Mouse (Mus musculus): ENCODE results near the gene Krtap13.
"Not testable (repeated sequence)": the region's sequence is repeated elsewhere in the genome, so short reads cannot be mapped to it uniquely, and the experiment has no call there.

The Krtap13 gene

DNA sequence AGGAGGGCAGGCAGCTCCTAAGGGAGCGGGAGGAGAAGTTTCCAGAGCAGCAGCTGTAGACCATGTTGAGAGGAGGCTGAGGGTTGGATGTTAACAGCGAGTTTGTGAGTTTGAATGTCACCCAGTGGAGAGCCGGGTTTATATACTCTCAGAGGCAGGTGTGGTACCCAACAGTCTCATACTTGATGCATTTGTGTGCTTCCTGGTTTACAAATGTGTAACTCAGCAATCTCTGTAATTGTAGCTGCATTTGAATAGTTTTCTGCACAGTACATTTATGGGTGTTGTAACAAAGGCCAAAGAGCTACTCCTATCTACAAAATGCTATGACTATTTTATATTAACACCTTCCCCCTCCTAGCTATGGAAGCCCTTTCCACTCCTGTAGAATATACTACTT lies at the start of gene Krtap13:
Gene Krtap13, minus strand, starts transcription at position 101 of the 400 bp plus-strand sequence.
- not testable (repeated sequence) for DNase-seq (ENCODE audit: low read depth, low spot score)

DNA sequence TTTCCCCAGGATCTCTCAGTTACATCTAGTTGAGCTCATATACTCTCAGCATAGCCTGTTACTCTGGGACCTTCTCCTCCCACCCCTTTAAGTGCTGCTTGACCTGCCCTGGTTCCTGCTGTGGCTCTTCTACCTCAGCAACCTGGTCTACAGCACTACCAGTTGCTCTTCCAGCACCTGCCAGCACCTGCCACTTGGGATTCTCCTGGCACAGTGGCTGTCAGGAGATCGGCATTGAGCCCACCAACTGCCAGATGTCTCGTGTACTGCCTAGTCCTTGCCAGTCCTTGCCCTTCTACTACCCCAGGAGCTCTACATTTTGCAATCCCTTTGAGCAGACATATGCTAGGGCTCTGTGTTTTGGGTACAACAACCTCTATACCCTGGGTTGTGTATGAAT lies 35.4 kb upstream of the Krtap13 start:
- no peak for DNase-seq (ENCODE audit: low read depth, low spot score)

DNA sequence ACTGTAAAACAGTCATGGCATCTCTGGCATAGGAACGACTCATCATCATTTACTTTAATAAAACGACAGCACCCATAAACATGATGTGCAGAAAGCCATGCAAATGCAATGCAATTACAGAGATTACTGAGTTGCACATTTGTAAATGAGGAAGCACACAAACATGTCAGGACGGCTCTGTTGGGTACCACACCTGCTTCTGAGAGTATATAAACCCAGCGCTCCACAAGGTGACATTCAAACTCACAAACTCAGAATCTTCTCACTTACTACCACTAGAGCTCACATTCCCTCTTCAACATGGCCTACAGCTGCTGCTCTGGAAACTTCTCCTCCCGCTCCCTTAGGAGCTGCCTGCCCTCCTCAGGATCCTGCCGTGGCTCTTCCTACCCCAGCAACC lies 26.2 kb upstream of the Krtap13 start, which contains the start of gene Gm5965:
Gene Gm5965, plus strand, starts transcription at position 301 of the 400 bp plus-strand sequence.
- DNase-seq (ENCODE audit: low read depth, low spot score): no peak

DNA sequence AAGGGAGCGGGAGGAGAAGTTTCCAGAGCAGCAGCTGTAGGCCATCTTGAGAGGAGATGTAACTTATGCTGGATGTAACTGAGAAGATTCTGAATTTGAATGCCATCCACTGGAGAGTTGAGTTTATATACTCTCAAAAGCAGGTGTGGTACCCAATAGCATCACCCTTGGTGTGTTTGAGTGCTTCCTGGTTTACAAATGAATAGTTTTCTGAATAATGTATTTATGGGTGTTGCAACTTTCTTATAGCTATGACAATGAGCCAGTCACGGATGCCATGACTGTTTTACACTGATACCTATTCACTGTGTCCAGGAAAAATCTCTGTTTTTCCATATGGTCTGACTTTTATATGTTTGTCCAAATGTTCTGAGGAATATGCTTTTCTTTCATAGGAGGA lies 22.7 kb upstream of the Krtap13 start, which contains the start of gene 2310057N15Rik:
Gene 2310057N15Rik, minus strand, starts transcription at position 101 of the 400 bp plus-strand sequence.
- no peak for DNase-seq (ENCODE audit: low read depth, low spot score)

GRCm38 (mm10) chr16:88758547-88758946 lies 7.1 kb upstream of the Krtap13 start, which contains the start of gene 2310034C09Rik:
Gene 2310034C09Rik (plus strand): TSS chr16:88758847.
- DNase-seq (ENCODE audit: low read depth, low spot score): not testable (repeated sequence)

DNA sequence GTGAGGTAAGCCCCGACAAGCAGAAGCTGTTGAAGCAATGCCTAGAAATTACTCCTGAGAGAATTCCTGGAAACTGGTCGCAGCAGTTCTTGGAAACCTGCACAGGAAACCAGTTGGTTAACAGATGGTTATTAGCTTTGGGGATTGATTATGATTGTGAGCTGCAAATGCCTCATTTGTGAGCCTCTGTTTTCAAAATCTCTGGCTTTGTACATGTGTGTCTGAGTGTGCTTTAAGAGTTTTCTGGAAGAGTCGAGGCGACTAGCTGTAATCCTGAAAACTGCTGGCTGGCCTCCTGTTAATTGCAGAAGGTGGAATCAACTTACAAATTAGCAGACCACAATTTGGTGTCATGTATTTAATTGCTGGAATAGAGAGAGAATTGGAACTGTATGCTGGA lies 3.5 kb downstream of the Krtap13 start:
- no peak for DNase-seq (ENCODE audit: low read depth, low spot score)

DNA sequence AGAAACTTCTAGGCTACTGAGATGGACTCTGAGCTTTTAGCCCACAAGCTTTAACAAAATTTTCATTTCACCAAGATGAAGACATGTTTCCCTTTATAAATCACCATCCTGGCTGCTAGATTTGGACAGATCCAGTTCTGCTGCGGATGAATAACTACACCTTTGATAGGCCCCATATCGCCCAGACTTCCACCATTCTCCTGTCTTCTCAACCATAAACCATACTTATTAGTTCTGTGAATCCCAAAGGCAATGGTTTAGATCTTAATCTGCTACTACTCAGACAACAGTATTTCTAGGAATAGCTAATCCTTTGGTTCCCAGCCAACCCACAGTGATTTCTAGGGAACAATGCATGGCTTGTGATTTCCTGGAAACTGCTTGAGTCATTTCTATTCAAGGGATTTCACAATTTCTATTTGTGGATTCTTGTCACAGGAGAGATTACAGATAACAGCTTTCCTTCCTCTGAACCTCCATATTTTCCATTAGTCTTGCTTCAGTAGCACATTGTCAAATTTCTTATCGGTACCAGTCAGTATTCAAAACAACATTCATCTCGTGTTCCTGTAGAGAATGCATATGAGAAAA lies 6.6 kb downstream of the Krtap13 start:
- no peak for DNase-seq (ENCODE audit: low read depth, low spot score)

GRCm38 (mm10) chr16:88735391-88735790 lies 16.0 kb downstream of the Krtap13 start:
- no peak for DNase-seq (ENCODE audit: low read depth, low spot score)

- no peak for DNase-seq (ENCODE audit: low read depth, low spot score)
Measured at GRCm38 (mm10) chr16:88728812-88729275, 22.6 kb downstream of the Krtap13 start, which contains the start of gene Krtap13-1. Gene Krtap13-1 (plus strand): TSS chr16:88728862.

DNA sequence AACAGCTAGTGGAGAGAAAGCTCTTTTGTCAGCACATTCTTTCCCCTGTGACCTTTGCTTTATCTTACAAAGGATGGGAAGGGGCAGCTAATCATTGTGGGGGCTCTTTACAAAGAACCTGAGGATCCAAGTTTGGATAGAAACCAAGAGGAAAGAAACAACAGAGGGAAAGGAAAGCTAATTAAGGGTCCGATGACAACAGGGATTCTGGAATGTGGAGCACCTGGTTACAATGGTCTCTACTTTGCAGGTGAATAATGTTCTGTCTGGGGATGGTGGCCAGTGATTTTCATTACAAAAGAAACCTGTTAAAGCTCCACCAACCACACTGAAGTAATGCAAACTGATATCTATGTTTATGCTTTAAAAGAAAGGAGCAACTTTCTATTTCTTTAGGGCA lies 31.4 kb downstream of the Krtap13 start:
- no peak for DNase-seq (ENCODE audit: low read depth, low spot score)

GRCm38 (mm10) chr16:88716549-88716948 lies 34.9 kb downstream of the Krtap13 start:
- DNase-seq (ENCODE audit: low read depth, low spot score): no peak

- no peak for DNase-seq (ENCODE audit: low read depth, low spot score)
Measured at GRCm38 (mm10) chr16:88711245-88711644, 40.2 kb downstream of the Krtap13 start.

DNA sequence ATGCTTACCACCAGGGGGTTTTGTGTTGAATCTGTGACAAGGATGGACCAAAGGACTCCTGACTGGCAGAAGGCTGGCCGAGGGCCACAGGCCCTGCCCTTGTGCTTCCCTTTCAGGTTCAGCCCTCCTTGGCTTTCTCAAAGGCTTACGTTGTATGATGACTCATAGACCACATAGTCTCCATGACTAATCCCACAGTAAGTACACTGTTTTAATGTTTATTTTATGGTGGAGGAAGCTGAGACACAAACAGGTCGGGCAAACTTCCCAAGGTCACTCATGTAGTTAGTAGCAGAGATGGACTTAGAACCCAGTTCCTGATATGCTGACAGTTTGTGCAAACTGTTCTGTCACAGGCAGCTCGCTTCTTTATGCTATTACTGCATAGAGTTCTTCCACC lies 40.7 kb downstream of the Krtap13 start:
- no peak for DNase-seq (ENCODE audit: low read depth, low spot score)

GRCm38 (mm10) chr16:88707496-88708012 lies 43.9 kb downstream of the Krtap13 start, which contains the start of gene 2310061N02Rik:
Gene 2310061N02Rik (minus strand): TSS chr16:88707962.
- DNase-seq (ENCODE audit: low read depth, low spot score): no peak

GRCm38 (mm10) chr16:88701072-88701864 lies 50.2 kb downstream of the Krtap13 start:
- peak; percentile 29 for DNase-seq (ENCODE audit: low read depth, low spot score)
